Mouse (Mus musculus): ENCODE measurements at regions not wholly inside any gene's neighbourhood (a gene's known extent, or its start where the extent isn't known, plus 50 kb on each side); places are given as distances from the start of the nearest gene placed in this dataset.
"Not testable (repeated sequence)": the region's sequence is repeated elsewhere in the genome, so short reads cannot be mapped to it uniquely, and the experiment has no call there.

- no peak for DNase-seq (ENCODE audit: low spot score in 2 of 2)
These were observed 348.7 kb upstream of the Cpeb2 start for GRCm38 (mm10) chr5:42884251-42884650.

GRCm38 (mm10) chr5:42891890-42892289 is 341.1 kb upstream of the Cpeb2 start:
- no peak for DNase-seq (ENCODE audit: low spot score in 2 of 2)

- no peak for DNase-seq (ENCODE audit: low spot score in 2 of 2)
These were observed 326.8 kb upstream of the Cpeb2 start for GRCm38 (mm10) chr5:42906136-42906535.

GRCm38 (mm10) chr5:42919328-42919727 is 313.6 kb upstream of the Cpeb2 start:
- DNase-seq (ENCODE audit: low spot score in 2 of 2), result no peak

DNA sequence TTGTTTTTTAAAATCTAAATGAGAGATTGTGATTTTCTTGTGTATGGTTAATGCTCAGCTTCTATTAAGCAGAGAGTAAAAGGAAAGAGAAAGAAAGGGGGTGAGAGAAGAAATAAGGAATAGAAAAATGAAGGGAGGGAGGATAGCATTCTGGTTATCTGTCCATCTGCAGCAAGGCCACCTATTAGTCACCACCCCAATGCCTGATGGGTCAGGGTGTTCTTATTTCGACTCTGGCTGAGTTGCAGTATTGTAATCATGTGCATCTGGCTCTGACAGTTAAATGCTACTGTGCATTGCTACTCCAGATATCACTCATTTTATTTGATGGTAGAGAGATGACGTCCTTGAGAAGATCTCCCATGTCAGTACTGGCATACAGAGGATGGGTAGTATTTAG is 300.9 kb upstream of the Cpeb2 start:
- DNase-seq (ENCODE audit: low spot score in 2 of 2), result no peak

DNA sequence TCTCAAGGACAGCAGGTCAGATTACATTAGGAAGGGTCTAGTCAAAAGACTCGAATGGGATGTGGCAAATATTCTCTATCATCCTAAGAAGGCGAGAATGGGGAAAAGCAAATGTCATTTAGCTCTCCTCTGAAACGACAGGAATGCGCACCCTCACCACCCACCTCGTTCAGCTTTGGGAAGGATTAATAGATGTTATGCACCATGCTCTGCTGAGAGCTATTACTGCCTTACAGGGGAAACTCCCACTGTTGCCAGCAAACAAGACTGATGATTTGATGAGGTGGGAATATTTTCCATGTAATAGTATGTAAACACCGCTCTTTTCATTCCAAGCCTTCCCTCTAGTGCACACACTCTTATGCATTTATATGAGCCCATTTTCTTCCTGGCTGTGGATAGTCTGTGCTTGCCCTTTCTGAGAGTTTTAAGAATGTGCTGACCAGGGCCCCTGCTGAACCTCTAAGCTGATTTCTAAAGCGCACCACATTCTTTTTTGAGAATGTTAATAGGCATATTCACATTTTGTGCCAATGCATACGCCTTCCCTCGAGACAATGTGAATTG is 273.6 kb upstream of the Cpeb2 start:
- DNase-seq (ENCODE audit: low spot score in 2 of 2), result no peak

DNA sequence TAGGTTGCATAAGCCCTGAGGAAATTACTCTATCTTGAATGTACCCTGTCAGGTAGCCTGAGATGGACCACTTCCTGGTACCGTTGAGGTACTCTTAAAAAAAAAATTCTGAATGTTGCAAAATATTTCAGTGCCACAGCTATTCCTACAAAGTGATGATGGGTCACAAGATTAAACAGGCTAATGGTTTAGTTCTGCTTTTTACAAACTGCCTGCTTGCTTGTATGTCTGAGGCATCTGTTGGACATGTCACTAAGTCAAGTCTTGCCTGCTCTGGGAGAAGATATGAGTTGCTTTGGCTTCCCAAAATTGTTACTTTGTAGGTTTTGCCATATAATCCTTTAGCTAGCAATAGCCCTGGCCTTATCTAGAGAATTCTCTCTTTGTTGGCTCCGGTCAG is 266.0 kb upstream of the Cpeb2 start:
- not testable (repeated sequence) for DNase-seq (ENCODE audit: low spot score in 2 of 2)

GRCm38 (mm10) chr5:42969209-42969608 is 263.8 kb upstream of the Cpeb2 start:
- no peak for DNase-seq (ENCODE audit: low spot score in 2 of 2)

DNA sequence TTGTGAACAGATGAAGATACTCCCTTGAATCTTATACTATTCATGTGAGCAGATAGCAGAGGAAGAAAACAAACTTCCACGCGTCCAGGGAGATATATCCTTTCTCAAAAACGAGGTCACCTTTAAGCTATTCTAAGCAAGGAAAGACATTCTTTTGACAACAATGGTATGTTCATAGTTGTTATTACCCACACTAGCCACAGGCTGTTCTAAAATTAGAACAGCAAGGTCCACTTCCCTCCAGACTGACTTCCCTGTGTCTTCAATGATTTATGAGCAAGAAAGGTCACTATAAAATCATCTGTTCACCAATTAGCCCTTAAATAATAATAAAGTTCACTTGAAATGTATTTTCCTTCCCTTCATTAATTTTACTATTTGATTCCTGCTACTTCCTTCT is 263.3 kb upstream of the Cpeb2 start:
- no peak for DNase-seq (ENCODE audit: low spot score in 2 of 2)

GRCm38 (mm10) chr5:42977108-42977507 is 255.9 kb upstream of the Cpeb2 start:
- no peak for DNase-seq (ENCODE audit: low spot score in 2 of 2)

GRCm38 (mm10) chr5:42980946-42981650 is 251.9 kb upstream of the Cpeb2 start:
- DNase-seq (ENCODE audit: low spot score in 2 of 2), result no peak

DNA sequence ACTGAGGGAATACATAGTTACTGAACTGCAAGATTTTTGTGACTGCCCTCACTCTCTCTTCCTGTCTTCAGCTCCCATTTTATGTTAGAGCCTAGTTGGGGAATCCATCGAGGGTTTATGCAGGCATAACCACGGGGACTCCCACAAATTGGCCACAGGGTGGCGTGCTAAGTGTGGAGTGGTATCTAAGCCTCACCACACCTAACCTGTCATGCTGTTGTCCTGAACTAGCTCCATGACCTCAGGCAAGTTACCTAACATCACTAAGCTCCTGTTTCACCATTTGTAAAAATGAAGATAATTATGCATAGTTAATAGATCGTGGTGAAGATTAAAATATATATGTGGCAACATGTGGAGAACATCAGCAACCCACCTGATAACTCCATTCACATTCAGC is 246.8 kb upstream of the Cpeb2 start:
- DNase-seq (ENCODE audit: low spot score in 2 of 2), result no peak

- DNase-seq (ENCODE audit: low spot score in 2 of 2), result no peak
These were observed 245.1 kb upstream of the Cpeb2 start for GRCm38 (mm10) chr5:42987710-42988466.

DNA sequence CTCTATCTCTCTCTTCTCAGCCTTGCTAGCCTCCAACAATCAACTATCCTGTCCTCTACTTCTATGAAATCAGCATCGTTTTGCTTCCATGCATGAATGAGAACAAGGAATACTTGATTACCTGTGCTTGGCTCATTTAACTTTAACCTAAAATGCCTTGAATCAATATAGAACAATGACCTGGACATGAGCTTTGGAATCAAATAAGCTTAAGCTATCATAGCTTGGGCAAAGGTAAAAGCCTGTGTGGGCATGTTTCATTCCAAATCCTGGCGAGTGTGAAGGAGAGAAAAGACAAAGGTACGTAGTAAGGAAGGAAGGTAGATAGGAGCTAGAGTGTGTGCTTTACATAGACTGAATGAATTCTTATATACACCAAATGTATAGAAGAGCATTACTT is 243.7 kb upstream of the Cpeb2 start:
- no peak for DNase-seq (ENCODE audit: low spot score in 2 of 2)

GRCm38 (mm10) chr5:43024006-43024593 is 208.9 kb upstream of the Cpeb2 start:
- no peak for DNase-seq (ENCODE audit: low spot score in 2 of 2)

DNA sequence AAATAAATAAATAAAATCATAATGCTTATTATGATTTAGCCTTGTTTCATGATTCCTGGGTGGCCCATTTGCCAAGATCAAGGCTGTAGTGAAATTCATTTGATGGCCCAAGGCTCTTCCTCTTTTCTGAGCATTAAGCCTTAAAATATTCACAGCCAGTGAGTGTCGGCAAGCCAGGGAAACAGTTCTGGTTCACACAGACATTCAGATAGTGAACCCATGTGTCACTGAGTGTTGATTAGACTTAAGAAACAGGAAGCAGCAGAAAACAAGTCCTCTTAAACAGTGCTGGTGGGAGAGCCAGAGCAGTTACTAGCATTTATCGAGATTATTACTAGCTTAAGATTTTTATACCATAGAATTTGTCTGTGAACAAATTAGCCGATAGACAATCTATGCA is 201.7 kb upstream of the Cpeb2 start:
- no peak for DNase-seq (ENCODE audit: low spot score in 2 of 2)

DNA sequence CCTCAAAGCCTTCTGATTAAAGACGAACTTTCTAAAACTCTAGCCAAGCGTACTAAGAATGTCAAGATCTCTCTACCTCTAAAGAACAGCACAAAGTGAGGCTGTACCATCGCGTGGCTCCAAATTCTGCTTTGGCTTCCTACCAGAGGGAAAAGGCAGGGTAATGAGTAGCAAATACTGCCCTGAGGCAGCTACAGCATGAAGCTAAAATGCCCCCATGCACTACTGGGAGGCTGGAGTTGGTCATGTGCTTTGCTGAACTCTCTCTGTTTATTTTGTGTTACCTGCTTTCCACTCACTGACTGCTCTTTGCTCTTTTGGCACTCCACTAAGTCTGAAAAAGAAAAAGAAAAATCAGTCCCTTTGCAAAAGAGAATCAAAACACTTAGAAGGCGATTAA is 201.1 kb upstream of the Cpeb2 start:
- DNase-seq (ENCODE audit: low spot score in 2 of 2), result no peak

- no peak for DNase-seq (ENCODE audit: low spot score in 2 of 2)
These were observed 198.5 kb upstream of the Cpeb2 start for GRCm38 (mm10) chr5:43034421-43034820.

DNA sequence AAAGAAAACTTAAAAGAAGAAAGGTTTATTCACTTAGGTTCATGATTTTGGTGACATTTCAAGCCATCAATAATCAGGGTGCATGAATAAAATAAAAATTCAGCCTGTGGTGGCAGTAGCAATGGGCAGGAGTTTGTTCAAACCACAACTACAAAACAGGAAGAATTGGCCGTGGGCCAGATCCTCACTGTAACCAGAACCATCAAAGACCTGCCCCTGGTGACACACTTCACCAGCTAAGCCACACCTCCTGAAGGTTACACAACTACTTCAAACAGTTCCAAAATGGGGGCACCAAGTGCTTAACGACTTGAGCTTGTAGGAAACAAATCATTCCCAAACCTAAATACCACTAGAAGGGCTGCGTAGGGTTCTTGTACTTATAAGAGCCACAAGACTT is 195.4 kb upstream of the Cpeb2 start:
- DNase-seq (ENCODE audit: low spot score in 2 of 2), result no peak

DNA sequence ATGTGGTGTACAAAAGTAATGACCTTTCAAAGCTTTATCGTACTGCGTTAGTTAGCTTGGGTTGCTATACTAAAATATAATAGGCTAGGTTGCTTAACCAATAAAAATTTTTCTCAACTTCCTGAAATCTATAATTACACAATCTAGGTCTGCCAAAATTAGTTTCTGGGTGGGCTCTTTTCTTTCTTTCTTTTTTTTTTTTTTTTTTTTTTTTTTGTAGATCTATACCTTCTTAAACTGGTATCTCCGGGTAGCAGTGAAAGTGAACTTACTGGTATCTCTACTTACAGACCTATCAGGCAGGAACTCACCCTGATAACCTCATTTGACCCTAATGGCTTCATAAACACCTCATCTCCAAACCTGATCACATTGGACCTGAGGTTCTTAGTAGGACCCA is 193.4 kb upstream of the Cpeb2 start:
- no peak for DNase-seq (ENCODE audit: low spot score in 2 of 2)

DNA sequence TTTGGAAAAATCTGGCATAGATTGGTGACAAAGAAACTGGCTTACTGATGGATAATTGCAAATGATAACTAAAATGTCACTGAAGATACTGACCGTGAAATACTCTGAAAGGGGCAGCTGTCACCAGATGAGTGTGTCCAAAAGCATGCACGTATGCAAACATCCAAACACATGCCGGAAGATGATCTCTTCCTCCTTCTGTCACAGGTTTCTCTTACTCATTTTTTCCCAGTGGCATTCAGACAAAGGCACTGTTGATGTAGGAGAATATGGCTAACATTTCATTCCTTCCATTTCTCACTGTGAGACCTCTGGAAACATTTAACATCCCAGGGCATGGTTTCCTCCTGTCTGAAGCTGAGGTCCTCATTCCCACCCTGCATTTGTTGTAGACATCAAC is 190.4 kb upstream of the Cpeb2 start:
- no peak for DNase-seq (ENCODE audit: low spot score in 2 of 2)

DNA sequence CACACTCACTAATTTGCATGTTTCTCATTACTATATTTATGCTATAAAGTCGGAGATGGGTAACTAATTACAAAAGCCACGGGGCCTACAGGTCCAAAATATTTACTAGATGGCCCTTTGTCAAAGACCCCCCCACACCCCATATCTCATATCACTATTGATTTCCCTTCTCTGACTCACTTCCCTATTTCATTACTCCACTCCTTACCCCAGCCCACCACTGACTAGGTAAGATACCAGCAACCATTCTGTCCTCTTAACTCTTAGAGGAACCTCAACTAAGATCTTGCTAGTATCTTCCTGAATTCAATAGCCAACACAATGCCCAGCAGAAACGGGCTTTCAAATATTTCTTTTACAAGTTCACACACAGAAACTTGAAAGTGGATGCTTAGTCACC is 187.1 kb upstream of the Cpeb2 start:
- no peak for DNase-seq (ENCODE audit: low spot score in 2 of 2)

GRCm38 (mm10) chr5:43047316-43047715 is 185.7 kb upstream of the Cpeb2 start:
- no peak for DNase-seq (ENCODE audit: low spot score in 2 of 2)
